Mouse (Mus musculus) MEL (cell line): Measurements from ENCODE around the gene Herpud1. TPM values are rescaled to one million over a fixed set of nuclear protein-coding genes. Genes with fewer than 3 reads are reported as not detected.

Experiments used
- DNase-seq: peaks from one replicate; pipeline ENCODE4 v3.0.0; 2011; ENCODE audit warnings: low read depth, low spot score
- H3K27ac ChIP-seq: 2 replicates; pipeline ENCODE4 v1.5.1; 2012; ENCODE audit warnings: low read depth, mild to moderate bottlenecking, control low read depth, low read length, moderate library complexity; ENCODE audit not compliant: control insufficient read depth
- H3K27me3 ChIP-seq, 2 experiments: fragments of 150-350 bp in 1 of 2; sonication (generic) in 1 of 2; 2 replicates each; pipeline ENCODE4 v1.6.1; 2012; ENCODE audit warnings: low read length in 2 of 2, mild to moderate bottlenecking in 2 of 2, improper control_type of control experiment in 1 of 2, moderate library complexity in 1 of 2; ENCODE audit not compliant: insufficient read depth in 2 of 2, control insufficient read depth in 1 of 2
- H3K36me3 ChIP-seq, 2 experiments: 2 replicates each; pipeline ENCODE4 v1.6.1; 2012 to 2014; ENCODE audit warnings: low read length in 2 of 2, improper control_type of control experiment in 1 of 2, inconsistent platforms in 1 of 2, mild to moderate bottlenecking in 1 of 2; ENCODE audit not compliant: insufficient read depth in 2 of 2, control insufficient read depth in 1 of 2
- H3K4me1 ChIP-seq, 2 experiments: fragments of 150-350 bp in 1 of 2; sonication (generic) in 1 of 2; 2 replicates each; pipeline ENCODE4 v1.6.1; 2012; ENCODE audit warnings: low read length in 2 of 2, improper control_type of control experiment in 1 of 2, mild to moderate bottlenecking in 1 of 2; ENCODE audit not compliant: insufficient read depth in 2 of 2, control insufficient read depth in 1 of 2
- H3K4me3 ChIP-seq, 2 experiments: fragments of 150-350 bp in 1 of 2; sonication (generic) in 1 of 2; 2 replicates each; pipeline ENCODE4 v1.5.1; 2012; ENCODE audit warnings: low read depth in 2 of 2, low read length in 2 of 2, mild to moderate bottlenecking in 2 of 2, moderate library complexity in 2 of 2, control low read depth in 1 of 2, improper control_type of control experiment in 1 of 2; ENCODE audit not compliant: control insufficient read depth in 1 of 2, insufficient read depth in 1 of 2
- H3K79me2 ChIP-seq: 2 replicates; pipeline ENCODE4 v1.6.1; 2012; ENCODE audit warnings: mild to moderate bottlenecking, low read length, moderate library complexity; ENCODE audit not compliant: control insufficient read depth, poor library complexity, insufficient read depth
- H3K9ac ChIP-seq: 2 replicates; pipeline ENCODE4 v1.6.1; 2012; ENCODE audit warnings: low read depth, mild to moderate bottlenecking, control low read depth, low read length, moderate library complexity; ENCODE audit not compliant: control insufficient read depth, poor library complexity, severe bottlenecking
- H3K9me3 ChIP-seq: fragments of 150-350 bp; sonication (generic); replicated peaks from 2 replicates; pipeline ENCODE4 v1.6.1; 2012; ENCODE audit warnings: mild to moderate bottlenecking, low read length, improper control_type of control experiment, moderate library complexity; ENCODE audit not compliant: insufficient read depth
- BHLHE40 ChIP-seq: IDR thresholded peaks from 2 replicates; pipeline ENCODE4 v1.6.1; 2012; ENCODE audit warnings: low read depth, mild to moderate bottlenecking, inconsistent platforms, low read length, improper control_type of control experiment, borderline replicate concordance
- CHD1 ChIP-seq: IDR thresholded peaks from 2 replicates; pipeline ENCODE4 v1.6.1; 2012; ENCODE audit warnings: low read depth, mild to moderate bottlenecking, inconsistent platforms, low read length, improper control_type of control experiment
- CTCF ChIP-seq, 3 experiments: IDR thresholded peaks in 2 of 3; conservative IDR thresholded peaks in 1 of 3; 2 replicates each; pipeline ENCODE4 v1.5.1; 2011 to 2012; ENCODE audit warnings: low read length in 3 of 3, low read depth in 2 of 3, mild to moderate bottlenecking in 2 of 3, improper control_type of control experiment in 1 of 3, inconsistent platforms in 1 of 3, mixed read lengths in 1 of 3, moderate library complexity in 1 of 3; ENCODE audit not compliant: control insufficient read depth in 1 of 3, insufficient read depth in 1 of 3, poor library complexity in 1 of 3, severe bottlenecking in 1 of 3
- EP300 ChIP-seq, 2 experiments: IDR thresholded peaks; 2 replicates each; pipeline ENCODE4 v1.6.1; 2011; ENCODE audit warnings: improper control_type of control experiment in 2 of 2, low read length in 2 of 2, low read depth in 1 of 2, mild to moderate bottlenecking in 1 of 2
- GABPA ChIP-seq: IDR thresholded peaks from 2 replicates; pipeline ENCODE4 v1.6.1; 2012; ENCODE audit warnings: low read depth, mild to moderate bottlenecking, inconsistent platforms, low read length, improper control_type of control experiment, moderate library complexity
- GATA1 ChIP-seq: IDR thresholded peaks from 2 replicates; pipeline ENCODE4 v1.6.1; 2011; ENCODE audit warnings: low read depth, low read length, improper control_type of control experiment
- HCFC1 ChIP-seq: IDR thresholded peaks from 2 replicates; pipeline ENCODE4 v1.6.1; 2012; ENCODE audit warnings: low read depth, mild to moderate bottlenecking, inconsistent platforms, low read length, improper control_type of control experiment, moderate library complexity
- KAT2A ChIP-seq: conservative IDR thresholded peaks from 2 replicates; pipeline ENCODE4 v1.6.1; 2012; ENCODE audit warnings: low read depth, low read length, improper control_type of control experiment, inconsistent platforms
- MAX ChIP-seq: IDR thresholded peaks from 2 replicates; pipeline ENCODE4 v1.6.1; 2011; ENCODE audit warnings: low read length, improper control_type of control experiment
- MEF2A ChIP-seq: IDR thresholded peaks from 2 replicates; pipeline ENCODE4 v1.6.1; 2014; ENCODE audit warnings: low read depth, mild to moderate bottlenecking, inconsistent platforms, low read length, improper control_type of control experiment; ENCODE audit not compliant: poor library complexity, insufficient replicate concordance, severe bottlenecking; ENCODE audit errors: extremely low read depth
- NELFE ChIP-seq: IDR thresholded peaks from 2 replicates; pipeline ENCODE4 v1.6.1; 2011; ENCODE audit warnings: low read depth, low read length, improper control_type of control experiment
- NRF1 ChIP-seq: IDR thresholded peaks from 2 replicates; pipeline ENCODE4 v1.6.1; 2014; ENCODE audit warnings: low read depth, mild to moderate bottlenecking, inconsistent platforms, low read length, improper control_type of control experiment, moderate library complexity; ENCODE audit not compliant: poor library complexity, insufficient read depth, severe bottlenecking
- POLR2A ChIP-seq, 2 experiments: IDR thresholded peaks; 2 replicates each; pipeline ENCODE4 v1.6.1; 2011 to 2012; ENCODE audit warnings: low read length in 2 of 2, mild to moderate bottlenecking in 2 of 2, control low read depth in 1 of 2, improper control_type of control experiment in 1 of 2, low read depth in 1 of 2, moderate library complexity in 1 of 2; ENCODE audit not compliant: control insufficient read depth in 1 of 2, insufficient read depth in 1 of 2, poor library complexity in 1 of 2
- POLR2AphosphoS2 ChIP-seq: IDR thresholded peaks from 2 replicates; pipeline ENCODE4 v1.6.1; 2011; ENCODE audit warnings: low read length, improper control_type of control experiment
- POLR2AphosphoS5 ChIP-seq: IDR thresholded peaks from 2 replicates; pipeline ENCODE4 v1.6.1; 2012; ENCODE audit warnings: low read depth, borderline replicate concordance, mild to moderate bottlenecking, inconsistent platforms, low read length, moderate library complexity, mixed read lengths
- RAD21 ChIP-seq: IDR thresholded peaks from 2 replicates; pipeline ENCODE4 v1.6.1; 2011; ENCODE audit warnings: mild to moderate bottlenecking, low read depth, low read length, improper control_type of control experiment
- TCF12 ChIP-seq: IDR thresholded peaks from 2 replicates; pipeline ENCODE4 v1.6.1; 2014; ENCODE audit warnings: low read depth, mild to moderate bottlenecking, inconsistent platforms, low read length, improper control_type of control experiment, moderate library complexity
- ZC3H11A ChIP-seq: IDR thresholded peaks from 2 replicates; pipeline ENCODE4 v1.6.1; 2012; ENCODE audit warnings: low read depth, mild to moderate bottlenecking, inconsistent platforms, low read length, improper control_type of control experiment
- polyA plus RNA-seq, 2 experiments: library from polyadenylated mRNA; stranded (reverse) in 1 of 2; unstranded in 1 of 2; fragments of >175 nt in 1 of 2; fragments of >200 nt in 1 of 2; gene quantifications; 2 replicates each; pipeline versions ENCODE4 v1.2.1 to v1.2.4; 2012; ENCODE audit warnings: low replicate concordance in 2 of 2, low read depth in 1 of 2; ENCODE audit not compliant: insufficient read length in 2 of 2, insufficient read depth in 1 of 2, missing spikeins in 1 of 2
- total RNA-seq: library from RNA; depleted of rRNA; stranded (reverse); fragments of 300-350 nt; gene quantifications from 2 replicates; pipeline ENCODE4 v1.2.3, GENCODE M21; 2012

Gene Herpud1
- total and polyA plus RNA-seq, 3 experiments: 66.1 to 66.9 TPM; not detected in 1

GRCm38 (mm10) chr8:94345657-94346056, 40.6 kb upstream of the Herpud1 start:
- Histone ChIP-seq H3K9me3 (no peaks in the 10 kb centered on the region), H3K79me2 (no peaks in the 10 kb centered on the region), H3K4me3 (no peak overlapping the region), H3K9ac (no peak overlapping the region), H3K36me3 (no peaks in the 10 kb centered on the region), H3K27me3 (no peaks in the 10 kb centered on the region; a peak in 1 of 4 replicates), H3K4me1 (no peaks in the 10 kb centered on the region), H3K27ac (no peak overlapping the region)
- no peak for TF ChIP-seq POLR2A (IDR thresholded peaks at IDR 0.05; ENCODE audit: control insufficient read depth in 1 of 2, insufficient read depth in 1 of 2, low read depth in 1 of 2, low read length in 2 of 2, poor library complexity in 1 of 2)
- no peak for TF ChIP-seq TCF12
- TF ChIP-seq GABPA: no peak
- no peak for TF ChIP-seq ZC3H11A
- TF ChIP-seq POLR2AphosphoS5: no peak
- TF ChIP-seq POLR2AphosphoS2: no peak
- no peak for TF ChIP-seq BHLHE40
- no peak for TF ChIP-seq HCFC1
- no peak for TF ChIP-seq NRF1
- no peak for DNase-seq

GRCm38 (mm10) chr8:94346264-94346663, 40.0 kb upstream of the Herpud1 start:
- Histone ChIP-seq H3K27ac (no peak overlapping the region), H3K36me3 (no peaks in the 10 kb centered on the region), H3K4me1 (no peaks in the 10 kb centered on the region), H3K9ac (no peak overlapping the region), H3K79me2 (no peaks in the 10 kb centered on the region), H3K27me3 (no peaks in the 10 kb centered on the region; a peak in 1 of 4 replicates), H3K4me3 (no peak overlapping the region), H3K9me3 (no peaks in the 10 kb centered on the region)
- TF ChIP-seq EP300 (IDR thresholded peaks at IDR 0.05; ENCODE audit: low read depth in 1 of 2, low read length in 2 of 2): no peak
- TF ChIP-seq TCF12: no peak
- TF ChIP-seq ZC3H11A: no peak
- TF ChIP-seq MAX: no peak
- TF ChIP-seq GATA1: no peak
- no peak for TF ChIP-seq CHD1
- TF ChIP-seq RAD21: no peak
- no peak for TF ChIP-seq KAT2A
- no peak for TF ChIP-seq POLR2AphosphoS5
- no peak for TF ChIP-seq BHLHE40
- no peak for TF ChIP-seq CTCF (IDR thresholded peaks at IDR 0.05 in 2 of 3, conservative IDR thresholded peaks at IDR 0.05 in 1 of 3; ENCODE audit: control insufficient read depth in 1 of 3, insufficient read depth in 1 of 3, low read depth in 2 of 3, low read length in 3 of 3, poor library complexity in 1 of 3, severe bottlenecking in 1 of 3)
- TF ChIP-seq MEF2A: no peak
- no peak for TF ChIP-seq NELFE
- TF ChIP-seq POLR2A (IDR thresholded peaks at IDR 0.05; ENCODE audit: control insufficient read depth in 1 of 2, insufficient read depth in 1 of 2, low read depth in 1 of 2, low read length in 2 of 2, poor library complexity in 1 of 2): no peak
- DNase-seq: no peak
